Mouse (Mus musculus) activated CD4-positive, CD25-positive, alpha-beta regulatory T cell, adult 4 months (primary cell): ENCODE data around the gene Dglucy. TPM values are rescaled to one million over a fixed set of nuclear protein-coding genes. Genes with fewer than 3 reads are reported as not detected.

Experiments used
- ATAC-seq: one replicate; pipeline ENCODE4 v1.8.0; 2017
- polyA plus RNA-seq, 2 experiments: library from polyadenylated mRNA; unstranded; fragments of 100-300 nt; shearing (Covaris generic); gene quantifications; one replicate each; pipeline ENCODE4 v1.2.1; 2017

Gene Dglucy
- polyA plus RNA-seq, 2 experiments from 2014 or later: 15.6 to 18.1 TPM

DNA sequence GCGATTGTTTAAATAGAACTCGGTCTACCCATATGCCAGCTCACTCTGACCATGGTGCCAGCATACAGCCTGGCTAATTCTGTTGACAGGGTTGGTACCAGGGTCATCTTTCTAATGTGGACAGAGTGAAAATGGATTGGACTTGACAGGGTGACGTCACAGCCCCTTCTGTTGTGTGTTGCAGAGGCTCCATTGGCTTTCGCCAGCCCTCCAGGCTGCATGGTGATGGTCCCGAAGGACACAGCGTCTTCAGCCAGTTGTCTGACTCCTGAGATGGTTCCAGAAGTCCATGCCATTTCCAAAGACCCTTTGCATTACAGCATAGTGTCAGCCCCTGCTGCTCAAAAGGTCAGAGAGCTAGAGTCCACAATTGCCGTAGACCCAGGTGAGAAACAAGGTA is 65.7 kb downstream of the Dglucy start:
- ATAC-seq: no peak

DNA sequence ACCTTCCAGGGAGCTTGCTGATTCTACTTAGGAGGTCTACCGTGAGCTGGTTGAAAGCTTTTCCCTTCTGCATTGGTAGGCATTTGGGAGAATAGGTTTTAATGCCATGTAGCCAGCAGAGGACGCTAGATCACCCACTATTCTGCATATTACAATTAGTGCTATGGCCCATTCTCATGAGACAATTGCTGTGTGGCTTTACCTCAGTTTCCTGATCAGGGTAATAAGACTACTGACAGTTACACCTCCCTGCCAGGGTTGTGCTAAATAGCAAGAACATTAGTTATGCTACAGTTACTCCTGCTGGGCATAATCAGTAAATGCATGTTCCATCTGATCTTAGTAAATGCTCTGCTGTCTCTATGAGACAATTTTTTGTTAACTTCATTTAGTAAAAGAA is 67.0 kb downstream of the Dglucy start:
- no peak for ATAC-seq

DNA sequence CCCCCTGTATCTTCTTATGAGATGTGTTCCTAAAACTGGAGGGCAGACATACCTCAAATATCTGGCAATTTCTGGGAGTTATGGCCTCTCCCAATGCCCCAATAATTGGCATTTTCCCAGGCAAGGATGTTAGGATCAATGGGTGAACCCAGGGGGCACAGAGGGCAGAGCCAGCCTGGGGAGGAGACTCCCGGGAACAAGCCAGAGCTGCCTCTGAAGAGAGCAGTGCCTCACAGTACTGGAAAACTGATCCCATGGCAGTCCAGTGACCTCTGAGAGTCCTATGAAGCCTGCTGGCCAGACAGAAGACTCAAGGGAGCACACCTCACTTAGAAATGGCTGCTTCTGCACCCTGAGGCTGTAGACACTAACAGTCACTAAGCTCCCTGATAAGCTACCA is 67.7 kb downstream of the Dglucy start:
- no peak for ATAC-seq

- no peak for ATAC-seq
Measured at GRCm38 (mm10) chr12:100847437-100848080, 68.7 kb downstream of the Dglucy start.

- ATAC-seq: peak; percentile 95
Measured at GRCm38 (mm10) chr12:100849421-100850138, 70.7 kb downstream of the Dglucy start.

DNA sequence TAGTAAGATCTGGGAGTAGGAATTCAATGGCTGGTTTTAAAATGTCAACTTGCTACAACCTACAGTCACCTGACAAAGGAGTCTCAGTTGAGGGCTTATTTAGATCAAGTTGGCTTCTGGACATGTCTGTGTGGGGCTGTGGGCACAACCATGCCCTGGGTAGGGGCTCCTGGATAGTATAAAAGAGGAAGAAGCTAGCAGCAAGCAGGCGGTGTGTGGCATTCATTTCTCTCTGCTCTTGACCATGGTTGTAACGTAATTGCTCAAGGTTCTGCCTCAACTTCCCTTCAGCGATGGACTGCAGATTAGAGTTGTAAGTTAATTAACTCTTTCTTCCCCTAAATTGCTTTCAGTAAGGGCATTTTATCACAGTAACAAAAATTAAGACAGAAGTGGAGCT is 73.5 kb downstream of the Dglucy start:
- no peak for ATAC-seq

- peak; percentile 87 for ATAC-seq
Measured at GRCm38 (mm10) chr12:100856337-100856736, 77.5 kb downstream of the Dglucy start.

DNA sequence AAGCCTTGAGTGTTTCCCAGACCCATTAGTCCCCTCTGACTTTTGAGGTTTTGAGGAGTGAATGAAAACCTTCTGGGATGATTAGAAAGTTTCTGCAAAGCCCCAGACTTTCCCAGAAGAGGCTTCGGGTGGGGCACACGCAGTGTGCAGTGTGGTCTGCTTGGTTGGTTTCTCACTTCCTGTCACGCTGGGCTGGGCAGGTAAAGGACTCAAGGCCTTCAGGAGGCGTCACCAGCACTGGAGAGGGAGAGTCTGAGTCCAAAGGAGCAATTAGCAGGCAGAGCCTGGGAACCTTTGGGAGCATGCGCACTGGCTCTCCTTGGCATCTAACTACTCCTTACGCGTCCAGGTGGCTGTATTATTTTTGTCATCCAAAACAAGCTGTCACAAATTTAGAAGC is 78.9 kb downstream of the Dglucy start:
- peak; percentile 57 for ATAC-seq

DNA sequence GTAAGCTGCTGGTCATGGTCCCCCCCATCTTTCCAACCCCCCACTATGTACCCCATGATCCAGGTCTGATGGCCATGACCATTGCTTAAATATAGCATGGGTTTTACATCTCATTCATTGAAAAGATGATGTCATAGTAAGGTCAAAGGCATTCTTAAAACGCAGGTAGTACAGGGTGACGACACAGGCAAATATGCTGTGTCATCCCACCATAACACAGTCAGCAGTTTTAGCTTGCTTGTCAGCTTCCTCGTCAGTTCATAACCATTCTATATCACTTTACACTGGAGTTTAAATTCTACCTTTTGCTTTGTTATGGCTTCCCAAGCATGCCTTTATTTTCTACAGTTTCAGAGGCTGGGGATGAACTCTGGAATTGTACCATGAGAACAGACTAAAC is 83.4 kb downstream of the Dglucy start:
- ATAC-seq: no peak

DNA sequence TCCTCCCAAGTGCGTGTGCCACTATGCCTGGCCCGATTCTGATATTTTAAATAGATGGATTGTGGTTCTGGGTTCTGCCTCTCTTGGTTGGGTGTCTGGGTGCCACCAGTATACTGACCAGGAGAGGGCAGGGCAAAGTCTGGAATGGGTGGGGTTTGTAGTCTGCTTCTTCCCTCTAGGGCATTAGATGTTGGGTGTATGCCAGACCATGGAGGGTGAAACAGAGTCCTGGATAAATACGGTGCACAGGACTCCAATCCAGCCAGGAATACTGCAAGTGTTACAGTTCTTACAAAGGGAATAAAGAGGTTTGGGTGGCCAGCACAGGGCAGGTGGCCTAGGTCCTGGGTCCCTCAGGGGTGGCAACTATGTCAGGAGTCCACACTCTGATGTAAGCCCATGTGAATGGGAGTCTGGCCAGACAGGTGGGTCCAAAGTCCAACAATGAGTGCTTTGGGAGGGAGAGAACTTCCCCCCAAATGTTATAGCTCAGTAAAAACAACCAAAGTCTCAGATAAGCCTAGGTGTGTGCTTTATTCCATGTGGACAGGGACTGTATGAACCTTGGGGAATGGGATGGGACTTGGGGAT is 84.1 kb downstream of the Dglucy start:
- no peak for ATAC-seq

GRCm38 (mm10) chr12:100865072-100865471 is 86.2 kb downstream of the Dglucy start:
- ATAC-seq: no peak

GRCm38 (mm10) chr12:100865509-100866078 is 86.7 kb downstream of the Dglucy start:
- ATAC-seq: no peak

GRCm38 (mm10) chr12:100867097-100867496 is 88.2 kb downstream of the Dglucy start:
- no peak for ATAC-seq

GRCm38 (mm10) chr12:100868049-100868622 is 89.3 kb downstream of the Dglucy start:
- no peak for ATAC-seq

- ATAC-seq: no peak
Measured at GRCm38 (mm10) chr12:100871234-100871633, 92.4 kb downstream of the Dglucy start.

GRCm38 (mm10) chr12:100871841-100872240 is 93.0 kb downstream of the Dglucy start:
- peak; percentile 16 for ATAC-seq

GRCm38 (mm10) chr12:100873612-100874011 is 94.8 kb downstream of the Dglucy start:
- no peak for ATAC-seq

- ATAC-seq: no peak
Measured at GRCm38 (mm10) chr12:100875553-100875952, 96.7 kb downstream of the Dglucy start.

GRCm38 (mm10) chr12:100875960-100876359 is 97.1 kb downstream of the Dglucy start:
- ATAC-seq: peak; percentile 53

DNA sequence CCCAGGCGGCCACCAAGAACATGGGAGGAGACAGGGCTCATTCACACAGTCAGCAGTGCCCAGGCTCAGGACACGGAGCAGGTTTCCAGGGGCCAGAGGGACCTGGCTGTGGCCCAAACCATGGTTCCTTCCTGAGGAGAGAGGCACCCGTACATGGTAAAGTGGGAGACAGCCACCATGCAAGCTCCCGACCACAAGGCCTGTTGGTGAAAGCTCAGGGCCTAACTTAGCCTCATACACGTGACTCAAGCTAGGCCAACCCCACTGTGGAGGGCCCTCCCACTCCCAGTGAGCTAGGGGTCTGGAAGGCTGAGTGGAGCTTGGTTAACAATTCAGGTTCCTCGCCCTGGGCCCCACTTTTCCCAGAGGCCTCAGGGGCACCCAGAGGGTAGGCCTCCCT is 99.1 kb downstream of the Dglucy start:
- no peak for ATAC-seq

DNA sequence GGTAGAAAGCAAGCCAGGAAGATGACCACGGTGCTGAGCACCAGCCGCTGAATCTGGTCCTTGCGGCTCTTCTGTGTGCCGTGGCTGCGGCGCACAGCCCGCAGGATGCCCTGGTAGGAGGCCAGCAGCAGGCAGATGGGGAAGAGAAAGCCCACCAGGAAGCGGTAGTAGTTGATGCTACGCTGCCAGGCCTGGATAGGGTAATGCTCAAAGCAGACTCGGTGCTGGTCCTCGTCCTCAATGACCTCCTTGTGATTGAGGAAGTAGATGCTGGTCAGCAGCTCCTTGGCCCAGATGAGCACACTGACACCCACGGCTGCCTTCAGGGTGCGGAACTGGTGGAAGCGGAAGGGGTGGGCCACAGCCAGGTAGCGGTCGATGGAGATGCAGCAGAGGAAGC is 99.7 kb downstream of the Dglucy start:
- no peak for ATAC-seq

- ATAC-seq: peak; percentile 72
Measured at GRCm38 (mm10) chr12:100883168-100883567, 104.3 kb downstream of the Dglucy start.

GRCm38 (mm10) chr12:100885585-100885984 is 106.7 kb downstream of the Dglucy start:
- ATAC-seq: no peak
